Mouse (Mus musculus): Measurements from ENCODE around the gene Nup98.

- TF ChIP-seq MAFK (IDR thresholded peaks at IDR 0.05; ENCODE audit: insufficient read depth, low read depth, low read length) (no peak), ZC3H11A (IDR thresholded peaks at IDR 0.05; ENCODE audit: borderline replicate concordance, low read depth, low read length) (no peak), CHD2 (IDR thresholded peaks at IDR 0.05; ENCODE audit: low read depth, low read length) (no peak)
Measured at GRCm38 (mm10) chr7:102223883-102224738, 14.1 kb upstream of the Nup98 start.
